13 mouse cellular contexts compared by ENCODE assay signal in genomic region chr13:9061394-9061793, GRCm38 (mm10). TPM values are rescaled to one million over a fixed set of nuclear protein-coding genes. Genes with fewer than 3 reads are reported as not detected.
DNase-seq lines count a peak whose midpoint lies in the region; ATAC-seq and TF ChIP-seq lines count a peak whose summit lies in the region.
"Had no signal": no experiment of that assay in that cellular context is flagged by ENCODE, and none has a peak within 500 bp of the region (broad histone marks: within the 10 kb centered on the region; RNA-seq: fewer than 3 reads in every experiment).

No protein-coding gene starts in this region.

- DNase-seq in Muller cell, postnatal 12 days (ENCODE audit: inconsistent ontology term) = peak; percentile 52
- peak; percentile 69 for DNase-seq in adrenal gland, adult 2 months
- DNase-seq in heart, postnatal 4 days = peak; percentile 10
- no peak for DNase-seq in thymus, postnatal 4 days
- no peak for DNase-seq in testis, postnatal 14 days (ENCODE audit: low spot score)
- DNase-seq: cerebellum, adult 2 months; kidney, postnatal 14 days; left cerebral cortex, postnatal 4 days had no signal

- no peak overlapping the region for H3K27ac ChIP-seq in intestine, postnatal 0 days (ENCODE audit: low read depth, low read length)
- H3K27ac ChIP-seq in intestine, embryonic 15.5 days = no peak overlapping the region
- H3K27ac ChIP-seq: embryonic facial prominence, embryonic 15.5 days; forebrain, embryonic 13.5 days had no signal

- no peak for TF ChIP-seq CTCF in intestine, postnatal 0 days (IDR thresholded peaks at IDR 0.05; ENCODE audit: low read depth)

- H3K36me3 ChIP-seq in intestine, postnatal 0 days (ENCODE audit: control insufficient read depth, insufficient read depth) = no peaks in the 10 kb centered on the region
- H3K36me3 ChIP-seq in intestine, embryonic 15.5 days = no peaks in the 10 kb centered on the region
- H3K36me3 ChIP-seq: embryonic facial prominence, embryonic 15.5 days had no signal

- H3K27me3 ChIP-seq in intestine, postnatal 0 days (replicated peaks; ENCODE audit: control insufficient read depth, insufficient read depth, low read length) = no peaks in the 10 kb centered on the region
- no peaks in the 10 kb centered on the region for H3K27me3 ChIP-seq in intestine, embryonic 15.5 days (replicated peaks)
- H3K27me3 ChIP-seq: embryonic facial prominence, embryonic 15.5 days; forebrain, embryonic 13.5 days had no signal

- H3K9me3 ChIP-seq in intestine, postnatal 0 days (ENCODE audit: control insufficient read depth) = no peaks in the 10 kb centered on the region
- H3K9me3 ChIP-seq in intestine, embryonic 15.5 days = no peaks in the 10 kb centered on the region
- H3K9me3 ChIP-seq: embryonic facial prominence, embryonic 15.5 days; forebrain, embryonic 13.5 days had no signal

- H3K4me2 ChIP-seq in intestine, postnatal 0 days (replicated peaks; ENCODE audit: low read depth) = no peak overlapping the region
- no peak overlapping the region for H3K4me2 ChIP-seq in intestine, embryonic 15.5 days (replicated peaks)
- H3K4me2 ChIP-seq: embryonic facial prominence, embryonic 15.5 days; forebrain, embryonic 13.5 days had no signal

- 53% methylated on average over 4 of the region's 4 CpGs for WGBS in intestine, postnatal 0 days
- WGBS in intestine, embryonic 15.5 days = 59% methylated on average over 4 of the region's 4 CpGs

- H3K4me3 ChIP-seq in intestine, postnatal 0 days (ENCODE audit: low read depth, low read length) = no peak overlapping the region
- H3K4me3 ChIP-seq in intestine, embryonic 15.5 days (replicated peaks) = no peak overlapping the region
- H3K4me3 ChIP-seq: embryonic facial prominence, embryonic 15.5 days; forebrain, embryonic 13.5 days had no signal

- H3K4me1 ChIP-seq in intestine, postnatal 0 days (replicated peaks; ENCODE audit: control insufficient read depth, insufficient read depth, low read length) = no peaks in the 10 kb centered on the region
- no peaks in the 10 kb centered on the region for H3K4me1 ChIP-seq in intestine, embryonic 15.5 days (replicated peaks)
- H3K4me1 ChIP-seq: forebrain, embryonic 13.5 days had no signal

- ATAC-seq in intestine, postnatal 0 days = peak; percentile 95
- ATAC-seq in intestine, embryonic 15.5 days = no peak
- ATAC-seq: forebrain, embryonic 13.5 days; intestine, embryonic 16.5 days had no signal

- no peak overlapping the region for H3K9ac ChIP-seq in intestine, postnatal 0 days (ENCODE audit: low read depth, low read length)
- no peak overlapping the region for H3K9ac ChIP-seq in intestine, embryonic 15.5 days
- H3K9ac ChIP-seq: embryonic facial prominence, embryonic 15.5 days; forebrain, embryonic 13.5 days had no signal

RNA-seq across cellular contexts. Expression of gene Larp4b, which starts 32.3 kb away (rescaled TPM):
- polyA plus RNA-seq in intestine, postnatal 0 days (2015; fragmentation: Nextera tagmentation; extraction: Ambion mirVana) = 32.5 and 35.8 TPM in 2 replicates
- polyA plus RNA-seq in intestine, embryonic 15.5 days (2015; fragmentation: Nextera tagmentation; extraction: Ambion mirVana) = 37.6 and 38.3 TPM in 2 replicates
- 10 to 100 TPM; 49.1 to 72.2 TPM for total RNA-seq in adrenal gland, adult 2 months (2021)
- 14.2 and 19.8 TPM in 2 replicates for polyA plus RNA-seq in adrenal gland, adult 2 months (2012; rRNA removed)
- 10 to 100 TPM; 85.3 to 85.8 TPM for total RNA-seq in heart, postnatal 4 days (2021)

Comparison
In these comparisons a context has a peak if more than half of its experiments do, and no peak if none do; other contexts are left out.
1. DNase-seq: peak in Muller cell, postnatal 12 days (single experiment), adrenal gland, adult 2 months (single experiment) and heart, postnatal 4 days (single experiment); none in thymus, postnatal 4 days (single experiment) and testis, postnatal 14 days (single experiment).